Mouse (Mus musculus) embryonic fibroblast, embryonic 13.5 days (primary cell): ENCODE results near the gene Angptl1.

Experiments used
- CTCF ChIP-seq: IDR thresholded peaks from 2 replicates; pipeline ENCODE4 v1.5.1; 2011; ENCODE audit warnings: mild to moderate bottlenecking, control low read depth, low read length, moderate library complexity, borderline replicate concordance; ENCODE audit not compliant: insufficient read depth
- POLR2A ChIP-seq: IDR thresholded peaks from 2 replicates; pipeline ENCODE4 v1.6.1; 2011; ENCODE audit warnings: low read depth, mild to moderate bottlenecking, control low read depth, low read length, moderate library complexity

- TF ChIP-seq CTCF: no peak
- no peak for TF ChIP-seq POLR2A
These were observed 25.9 kb downstream of the Angptl1 start for GRCm38 (mm10) chr1:156864240-156864639.
